Comparison of ENCODE assay signal across 8 mouse cellular contexts in genomic region chr13:109116342-109117201, GRCm38 (mm10).
DNase-seq lines count a peak whose midpoint lies in the region; ATAC-seq and TF ChIP-seq lines count a peak whose summit lies in the region.

No protein-coding gene starts in this region.

- peak; percentile 64 for ATAC-seq in common myeloid progenitor, adult 5-6 weeks (replicated peaks; ENCODE audit: low read depth, poor library complexity, severe bottlenecking)
- ATAC-seq in granulocyte monocyte progenitor cell, adult 5-6 weeks (replicated peaks; ENCODE audit: poor library complexity, severe bottlenecking) = peak; percentile 58
- ATAC-seq in liver, embryonic 14.5 days (ENCODE audit: insufficient read depth) = no peak
- ATAC-seq in monocyte, adult 5-6 weeks (replicated peaks; ENCODE audit: insufficient number of reproducible peaks, low FRiP score, low TSS enrichment, poor library complexity, severe bottlenecking) = no peak

- H3K9ac ChIP-seq in liver, embryonic 14.5 days (replicated peaks) = no peak overlapping the region

- peaks cover 23% of the 10 kb centered on the region for H3K27me3 ChIP-seq in liver, embryonic 14.5 days (ENCODE audit: control insufficient read depth, insufficient read depth, low read length)

- H3K4me3 ChIP-seq in liver, embryonic 14.5 days (ENCODE audit: insufficient read depth in 1 of 2, low read depth in 2 of 2, low read length in 2 of 2) = 0 out of 4 replicates have a peak overlapping the region, but pooled peaks of 1 of the 2 experiments have one; percentile 12

- no peaks in the 10 kb centered on the region for H3K4me1 ChIP-seq in liver, embryonic 14.5 days (replicated peaks; ENCODE audit: control insufficient read depth in 2 of 2, insufficient read depth in 2 of 2, low read length in 1 of 2)

- DNase-seq in ovary, postnatal 36 days (ENCODE audit: low spot score) = peak; percentile 21
- no peak for DNase-seq in ovary, postnatal 10 days (ENCODE audit: low spot score)
- peak; percentile 52 for DNase-seq in kidney, postnatal 14 days
- DNase-seq in liver, embryonic 14.5 days (ENCODE audit: low read depth in 3 of 3, low spot score in 3 of 3) = no peak
- DNase-seq in retina, embryonic 14.5 days (ENCODE audit: low spot score) = peak; percentile 79

- H3K27ac ChIP-seq in liver, embryonic 14.5 days = no peak overlapping the region

- no peak for TF ChIP-seq EP300 in liver, embryonic 14.5 days (IDR thresholded peaks at IDR 0.05; ENCODE audit: low read depth)

- TF ChIP-seq CTCF in liver, embryonic 14.5 days (IDR thresholded peaks at IDR 0.05; ENCODE audit: low read depth) = no peak

- WGBS in liver, embryonic 14.5 days (ENCODE audit: insufficient replicate concordance) = 1% methylated on average over 62 of the region's 63 CpGs

- peak overlapping the region; percentile 16; the same call in 1 of the 2 replicates for H3K4me2 ChIP-seq in liver, embryonic 14.5 days (ENCODE audit: low read depth)

- no peaks in the 10 kb centered on the region for H3K9me3 ChIP-seq in liver, embryonic 14.5 days (ENCODE audit: control insufficient read depth, low read length)

- H3K36me3 ChIP-seq in liver, embryonic 14.5 days (replicated peaks; ENCODE audit: control insufficient read depth, insufficient read depth, low read depth) = no peaks in the 10 kb centered on the region

Comparison
In these comparisons a context has a peak if more than half of its experiments do, and no peak if none do; other contexts are left out.
1. DNase-seq: peak in ovary, postnatal 36 days (single experiment), kidney, postnatal 14 days (single experiment) and retina, embryonic 14.5 days (single experiment); none in ovary, postnatal 10 days (single experiment) and liver, embryonic 14.5 days (0 of 3).
2. ATAC-seq: peak in common myeloid progenitor, adult 5-6 weeks (single experiment) and granulocyte monocyte progenitor cell, adult 5-6 weeks (single experiment); none in liver, embryonic 14.5 days (single experiment) and monocyte, adult 5-6 weeks (single experiment).